In the genomic region with DNA sequence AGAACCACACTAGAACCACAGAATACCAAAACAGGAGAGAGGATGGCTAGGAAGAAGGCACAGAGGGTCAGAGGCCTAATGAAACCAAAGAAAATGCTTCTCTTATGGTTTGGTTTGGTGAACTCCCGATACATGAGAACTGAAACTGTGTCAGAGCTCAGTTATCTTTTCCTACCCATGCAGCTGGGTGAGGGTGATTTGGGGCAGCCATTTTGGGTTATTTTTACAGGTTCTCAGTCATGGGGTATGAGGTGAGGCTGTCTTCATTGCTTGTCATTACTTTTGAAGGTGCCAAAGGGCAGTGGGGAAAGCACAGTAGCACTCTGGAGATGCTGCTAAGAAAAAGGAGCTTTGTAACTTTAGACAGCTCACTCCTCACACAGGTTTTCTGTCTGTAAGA, we compare ENCODE assay signal across 12 mouse cellular contexts. TPM values are rescaled to one million over a fixed set of nuclear protein-coding genes. Genes with fewer than 3 reads are reported as not detected.
DNase-seq lines count a peak whose midpoint lies in the region; ATAC-seq and TF ChIP-seq lines count a peak whose summit lies in the region.
"Had no signal": no experiment of that assay in that cellular context is flagged by ENCODE, and none has a peak within 500 bp of the region (broad histone marks: within the 10 kb centered on the region; RNA-seq: fewer than 3 reads in every experiment).

No protein-coding gene starts in this region.

- DNase-seq in heart, postnatal 4 days = no peak
- peak; percentile 86 for DNase-seq in A20 (ENCODE audit: low read depth, low spot score)
- no peak for DNase-seq in cerebellum, postnatal 36 days
- DNase-seq in urinary bladder, postnatal 4 days (ENCODE audit: low spot score in 2 of 2) = no peak
- DNase-seq in adrenal gland, adult 18-20 months (ENCODE audit: low spot score in 2 of 2) = no peak
- DNase-seq: layer of hippocampus, adult 9-11 months had no signal

- no peak for TF ChIP-seq POLR2A in bone marrow macrophage, adult 2 months (IDR thresholded peaks at IDR 0.05; ENCODE audit: borderline replicate concordance, low read depth, low read length)

- no peak for TF ChIP-seq CTCF in bone marrow macrophage, adult 2 months (IDR thresholded peaks at IDR 0.05; ENCODE audit: low read depth, low read length)

- ATAC-seq in heart, embryonic 11.5 days (replicated peaks; ENCODE audit: insufficient number of reproducible peaks, low FRiP score, low TSS enrichment) = no peak
- peak; percentile 46; the same call in 1 of the 2 replicates for ATAC-seq in liver, embryonic 15.5 days (ENCODE audit: insufficient read depth)
- ATAC-seq: forebrain, embryonic 13.5 days; midbrain, embryonic 16.5 days had no signal

- H3K9me3 ChIP-seq in heart, embryonic 11.5 days (replicated peaks; ENCODE audit: control insufficient read depth, low read length) = no peaks in the 10 kb centered on the region
- H3K9me3 ChIP-seq in liver, embryonic 15.5 days (replicated peaks) = no peaks in the 10 kb centered on the region
- H3K9me3 ChIP-seq: forebrain, embryonic 13.5 days; limb, embryonic 12.5 days had no signal

- WGBS in heart, embryonic 11.5 days (ENCODE audit: insufficient replicate concordance) = 72% methylated on average over 1 of the region's 1 CpGs
- WGBS in liver, embryonic 15.5 days (ENCODE audit: insufficient replicate concordance) = 13% methylated on average over 1 of the region's 1 CpGs

- no peak overlapping the region for H3K9ac ChIP-seq in heart, embryonic 11.5 days (ENCODE audit: low read depth, low read length)
- peak overlapping the region; percentile 51 for H3K9ac ChIP-seq in liver, embryonic 15.5 days
- H3K9ac ChIP-seq: forebrain, embryonic 13.5 days; limb, embryonic 12.5 days had no signal

- no peak overlapping the region for H3K4me3 ChIP-seq in heart, embryonic 11.5 days (ENCODE audit: low read depth, low read length)
- no peak overlapping the region for H3K4me3 ChIP-seq in bone marrow macrophage, adult 2 months (ENCODE audit: insufficient read depth, low read length)
- peak overlapping the region; percentile 26; the same call in 1 of the 2 replicates for H3K4me3 ChIP-seq in liver, embryonic 15.5 days (replicated peaks)
- H3K4me3 ChIP-seq: forebrain, embryonic 13.5 days; limb, embryonic 12.5 days had no signal

- H3K27me3 ChIP-seq in heart, embryonic 11.5 days (ENCODE audit: control insufficient read depth, insufficient read depth, low read length) = no peaks in the 10 kb centered on the region
- no peaks in the 10 kb centered on the region for H3K27me3 ChIP-seq in liver, embryonic 15.5 days
- H3K27me3 ChIP-seq: forebrain, embryonic 13.5 days; limb, embryonic 12.5 days had no signal

- 0 out of 2 replicates have a peak overlapping the region, but pooled peaks have one; percentile 37 for H3K27ac ChIP-seq in heart, embryonic 11.5 days (ENCODE audit: low read depth, low read length)
- peak overlapping the region; percentile 93 for H3K27ac ChIP-seq in bone marrow macrophage, adult 2 months (ENCODE audit: insufficient read depth, low read depth, low read length)
- peak overlapping the region; percentile 92 for H3K27ac ChIP-seq in liver, embryonic 15.5 days (replicated peaks)
- H3K27ac ChIP-seq: forebrain, embryonic 13.5 days; limb, embryonic 12.5 days had no signal

- H3K4me1 ChIP-seq in heart, embryonic 11.5 days (ENCODE audit: control insufficient read depth, insufficient read depth, low read length) = peaks cover 9% of the 10 kb centered on the region
- H3K4me1 ChIP-seq in bone marrow macrophage, adult 2 months (ENCODE audit: control insufficient read depth, insufficient read depth, low read length) = peaks cover 53% of the 10 kb centered on the region
- peaks cover 80% of the 10 kb centered on the region for H3K4me1 ChIP-seq in liver, embryonic 15.5 days (replicated peaks)
- H3K4me1 ChIP-seq: forebrain, embryonic 13.5 days; limb, embryonic 12.5 days had no signal

- H3K36me3 ChIP-seq in heart, embryonic 11.5 days (ENCODE audit: control insufficient read depth, insufficient read depth, low read length) = no peaks in the 10 kb centered on the region
- peaks cover 12% of the 10 kb centered on the region; the same call in 1 of the 2 replicates for H3K36me3 ChIP-seq in liver, embryonic 15.5 days (replicated peaks)
- H3K36me3 ChIP-seq: limb, embryonic 12.5 days had no signal

- 0 out of 2 replicates have a peak overlapping the region, but pooled peaks have one; percentile 8 for H3K4me2 ChIP-seq in heart, embryonic 11.5 days
- H3K4me2 ChIP-seq in liver, embryonic 15.5 days = peak overlapping the region; percentile 76
- H3K4me2 ChIP-seq: forebrain, embryonic 13.5 days; limb, embryonic 12.5 days had no signal

RNA-seq across cellular contexts. Expression of a gene that starts 52.0 kb away (rescaled TPM):
- 35.7 and 38.2 TPM in 2 replicates for polyA plus RNA-seq in heart, embryonic 11.5 days (2014; fragmentation: Nextera tagmentation; extraction: Ambion mirVana)
- total RNA-seq in heart, postnatal 4 days (2021) = 10 to 100 TPM; 24.7 to 25.8 TPM
- 41.3 and 55.2 TPM in 2 replicates for polyA plus RNA-seq in bone marrow macrophage, adult 2 months (2012; ENCODE audit: insufficient read depth, insufficient read length, missing spikeins)
- polyA plus RNA-seq in liver, embryonic 15.5 days (2015; fragmentation: Nextera tagmentation; extraction: Ambion mirVana) = 11.2 and 13.5 TPM in 2 replicates
- 10 to 100 TPM; 31.6 to 39.4 TPM for total RNA-seq in adrenal gland, adult 18-20 months (2021)

RNA-seq across cellular contexts. Expression of a gene that starts 52.4 kb away (rescaled TPM):
- 8.3 and 8.6 TPM in 2 replicates for polyA plus RNA-seq in heart, embryonic 11.5 days (2014; fragmentation: Nextera tagmentation; extraction: Ambion mirVana)
- 10 to 100 TPM; 20.3 to 22.5 TPM for total RNA-seq in heart, postnatal 4 days (2021)
- polyA plus RNA-seq in bone marrow macrophage, adult 2 months (2012; ENCODE audit: insufficient read depth, insufficient read length, missing spikeins) = 69.9 and 74.0 TPM in 2 replicates
- 10.7 and 10.9 TPM in 2 replicates for polyA plus RNA-seq in liver, embryonic 15.5 days (2015; fragmentation: Nextera tagmentation; extraction: Ambion mirVana)
- total RNA-seq in adrenal gland, adult 18-20 months (2021) = 10 to 100 TPM; 19.2 to 23.1 TPM

RNA-seq across cellular contexts. Expression of a gene that starts 54.1 kb away (rescaled TPM):
- 118 and 119 TPM in 2 replicates for polyA plus RNA-seq in heart, embryonic 11.5 days (2014; fragmentation: Nextera tagmentation; extraction: Ambion mirVana)
- 100 to 1,000 TPM in 1 of 2 experiments, 10 to 100 TPM in 1; 99.3 to 107 TPM for total RNA-seq in heart, postnatal 4 days (2021)
- polyA plus RNA-seq in bone marrow macrophage, adult 2 months (2012; ENCODE audit: insufficient read depth, insufficient read length, missing spikeins) = 179 and 188 TPM in 2 replicates
- 31.6 and 34.0 TPM in 2 replicates for polyA plus RNA-seq in liver, embryonic 15.5 days (2015; fragmentation: Nextera tagmentation; extraction: Ambion mirVana)
- 100 to 1,000 TPM in 1 of 2 experiments, 10 to 100 TPM in 1; 79.4 to 121 TPM for total RNA-seq in adrenal gland, adult 18-20 months (2021)

Comparison
In these comparisons a context has a peak if more than half of its experiments do, and no peak if none do; other contexts are left out.
1. H3K27ac ChIP-seq: peak in every context shown above with its lines; median percentile 93 in bone marrow macrophage, adult 2 months; 92 in liver, embryonic 15.5 days; 37 in heart, embryonic 11.5 days.